Mouse (Mus musculus) neutrophil, adult 65 days (primary cell): ENCODE results near the gene Rita1. TPM values are rescaled to one million over a fixed set of nuclear protein-coding genes. Genes with fewer than 3 reads are reported as not detected.

Experiments
- total RNA-seq: library from RNA; stranded (reverse); gene quantifications from 2 replicates; pipeline ENCODE4 v1.2.4, GENCODE M21; 2023

Gene Rita1
- 1.0 and 1.7 TPM in 2 replicates for total RNA-seq

GRCm38 (mm10) chr5:120612442-120612821, at the start of gene Rita1, which contains the start of gene Ddx54:
Rita1 (minus strand) TSS chr5:120612589.
Ddx54 (plus strand) TSS chr5:120612739.

GRCm38 (mm10) chr5:120648569-120649373, 36.4 kb upstream of the Rita1 start, which contains the start of gene Rasal1:
Rasal1 (plus strand) TSS chr5:120648812.

DNA sequence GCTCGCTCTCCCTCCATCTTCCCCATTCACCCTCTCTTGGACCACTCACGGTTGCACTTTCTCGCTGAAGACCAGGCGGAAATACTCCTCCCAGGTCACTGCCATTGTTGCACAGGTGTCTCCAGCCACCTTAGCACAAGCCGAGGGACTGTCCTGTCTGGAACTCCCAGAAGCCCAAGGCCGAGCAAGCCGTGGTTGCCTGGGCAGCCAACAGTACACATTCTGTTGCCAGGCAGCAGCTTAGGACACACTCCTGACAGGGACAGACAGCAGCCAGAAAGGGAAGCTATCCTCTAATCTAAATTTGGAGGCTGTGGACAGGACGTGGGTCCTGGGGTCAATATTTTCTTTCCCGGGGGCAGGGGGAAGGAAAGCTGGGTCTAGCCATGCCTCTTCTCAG, 21.7 kb upstream of the Rita1 start, which contains the start of gene Cfap73:
Gene Cfap73 (minus strand): TSS at position 105 of the 400 bp plus-strand sequence.

DNA sequence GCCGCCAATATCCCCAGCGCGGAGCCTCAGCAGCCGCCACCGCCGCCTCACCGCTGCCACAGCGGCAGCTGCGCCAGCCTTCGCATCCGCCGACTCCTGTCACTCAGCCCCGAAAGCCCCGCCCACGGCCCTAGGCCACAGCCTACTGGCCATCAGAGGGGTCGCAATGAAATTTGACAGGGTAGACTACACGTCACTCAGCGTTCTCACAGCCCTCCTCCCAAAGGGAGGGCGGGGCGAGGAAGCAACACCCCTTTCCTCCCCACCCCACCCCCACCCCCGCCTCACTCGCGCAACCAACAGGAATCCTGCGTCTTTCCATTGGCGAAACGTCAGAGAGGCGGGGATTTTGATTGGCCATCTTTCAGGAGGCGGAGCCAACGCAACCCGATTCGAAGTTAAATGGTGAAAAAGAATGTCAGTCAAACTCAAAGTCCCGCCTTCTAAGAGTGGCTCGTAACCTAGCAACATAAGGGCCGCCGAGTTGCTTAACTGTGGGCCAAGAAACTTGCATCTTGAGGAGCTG, 23.8 kb downstream of the Rita1 start, which contains the start of the genes Tpcn1 and Iqcd:
Gene Tpcn1 (minus strand): TSS at position 105 of the 526 bp plus-strand sequence.
Gene Iqcd (plus strand): TSS at position 448 of the 526 bp plus-strand sequence.

Other genes with a start within 250 kb of the Rita1 start
- not detected in 2 replicates for gene Lhx5, start 180.9 kb downstream of the Rita1 start, total RNA-seq
- gene Sdsl, start 139.8 kb downstream of the Rita1 start, total RNA-seq = 0.27 and 0.63 TPM in 2 replicates
- gene Sds, start 136.1 kb downstream of the Rita1 start, total RNA-seq = not detected in 2 replicates
- 14.1 and 17.7 TPM in 2 replicates for gene Plbd2, start 109.0 kb downstream of the Rita1 start, total RNA-seq
- gene Slc8b1, start 101.4 kb downstream of the Rita1 start, total RNA-seq = 145 and 150 TPM in 2 replicates
- gene Tpcn1, start 23.9 kb downstream of the Rita1 start, total RNA-seq = 36.3 and 43.6 TPM in 2 replicates
- not detected in 2 replicates for gene Iqcd, start 23.6 kb downstream of the Rita1 start, total RNA-seq
- 50.8 and 56.9 TPM in 2 replicates for gene Ddx54, start 150 bp upstream of the Rita1 start, total RNA-seq
- gene Cfap73, start 21.6 kb upstream of the Rita1 start, total RNA-seq = not detected in 2 replicates
- 0.66 and 1.3 TPM in 2 replicates for gene Rasal1, start 36.2 kb upstream of the Rita1 start, total RNA-seq
- gene Dtx1, start 99.3 kb upstream of the Rita1 start, total RNA-seq = 0.43 and 0.76 TPM in 2 replicates
- gene Oas2, start 137.3 kb upstream of the Rita1 start, total RNA-seq = 4.9 and 8.2 TPM in 2 replicates
- gene Oas3, start 165.1 kb upstream of the Rita1 start, total RNA-seq = 9.8 and 22.2 TPM in 2 replicates
- not detected in 2 replicates for gene Oas1e, start 182.9 kb upstream of the Rita1 start, total RNA-seq
- gene Oas1c, start 199.9 kb upstream of the Rita1 start, total RNA-seq = 1.9 and 3.5 TPM in 2 replicates
- not detected in 2 replicates for gene Oas1f, start 234.8 kb upstream of the Rita1 start, total RNA-seq
- not detected in 2 replicates for gene Oas1h, start 248.8 kb upstream of the Rita1 start, total RNA-seq